Mouse (Mus musculus): ENCODE data around the gene Chrm3.
"Not testable (repeated sequence)": the region's sequence is repeated elsewhere in the genome, so short reads cannot be mapped to it uniquely, and the experiment has no call there.

The Chrm3 gene

GRCm38 (mm10) chr13:10360777-10361176 is at the start of gene Chrm3:
Gene Chrm3, minus strand, starts transcription at chr13:10360847.
- no peak for DNase-seq (ENCODE audit: low read depth, low spot score)

DNA sequence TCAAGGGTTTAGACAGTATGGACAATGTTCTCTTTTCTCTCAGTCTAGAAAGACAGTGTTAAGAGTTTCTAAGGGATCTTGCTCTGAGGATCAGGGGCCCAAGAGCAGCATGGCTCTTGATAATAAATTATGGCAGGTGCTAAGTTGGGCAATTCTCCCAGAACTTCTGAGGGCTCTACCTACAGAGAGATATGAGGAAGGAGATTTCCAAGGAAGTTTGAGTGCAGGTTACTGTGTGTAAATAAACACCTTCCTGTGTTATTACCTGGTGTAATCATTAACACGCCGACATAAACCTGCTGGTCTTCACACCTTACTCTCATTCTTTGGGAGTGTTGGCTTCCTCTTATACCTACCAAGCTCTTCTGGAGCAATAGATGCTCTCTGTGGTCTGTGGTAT is 33.7 kb upstream of the Chrm3 start:
- no peak for DNase-seq (ENCODE audit: low read depth, low spot score)

- not testable (repeated sequence) for DNase-seq (ENCODE audit: low read depth, low spot score)
These were observed 14.8 kb upstream of the Chrm3 start for GRCm38 (mm10) chr13:10375487-10375886.

DNA sequence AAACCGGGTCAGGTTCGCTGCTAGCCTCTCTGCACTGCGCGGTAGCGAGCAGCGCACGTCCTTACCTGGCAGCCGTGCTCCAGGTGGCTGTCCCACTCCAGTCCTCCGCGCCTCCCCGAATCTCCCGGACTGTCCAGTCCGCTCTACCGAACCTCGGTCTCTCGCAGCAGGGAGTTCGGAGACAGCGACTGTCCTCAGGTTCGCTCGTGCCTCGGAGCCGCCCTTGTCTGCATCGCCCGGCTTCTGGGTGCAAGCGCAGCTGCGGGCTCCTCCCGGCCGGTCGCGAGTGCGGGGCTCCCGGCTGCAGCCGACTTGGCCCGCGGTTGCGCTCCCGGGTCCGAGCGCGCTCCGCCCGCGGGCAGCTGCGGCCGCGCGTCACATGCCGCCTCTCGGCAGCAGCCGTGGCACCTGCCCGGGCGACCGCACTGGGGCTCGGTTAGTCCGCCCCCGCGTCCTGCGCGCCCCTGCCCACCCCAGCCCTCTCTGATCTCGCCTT is 400 bp downstream of the Chrm3 start:
- DNase-seq (ENCODE audit: low read depth, low spot score): no peak

DNA sequence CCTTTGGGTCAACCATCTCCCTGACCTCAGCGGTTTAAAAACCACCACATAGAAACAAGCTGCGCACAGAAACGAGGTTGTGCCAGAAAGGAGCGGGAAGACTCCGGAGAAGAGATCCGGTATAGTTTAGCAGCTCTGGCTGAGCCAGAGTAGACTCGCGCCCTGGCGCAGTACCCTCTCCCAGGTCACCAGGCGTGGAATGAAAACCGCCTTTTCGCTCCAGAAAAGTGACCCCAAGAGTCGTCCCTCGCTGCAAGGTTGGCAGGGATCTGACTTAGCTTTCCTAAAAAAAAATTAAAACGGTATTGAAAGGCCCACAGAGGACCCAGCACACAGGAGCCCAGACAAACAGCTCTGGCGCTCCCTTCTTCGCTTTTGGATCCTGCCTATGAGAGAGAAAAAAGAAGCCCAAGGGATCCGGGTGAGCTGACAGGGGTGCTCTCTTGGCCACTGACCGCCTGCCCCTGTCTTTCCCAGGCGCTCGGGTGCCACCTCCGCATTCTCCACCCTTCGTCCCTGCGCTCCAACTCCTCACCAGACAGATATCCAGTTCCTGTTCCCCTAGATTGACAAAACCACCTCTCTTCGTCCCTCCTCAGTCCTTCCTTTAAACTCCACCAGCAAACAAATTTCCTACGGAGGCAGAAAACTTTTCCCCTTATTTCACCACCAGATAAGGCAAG is 990 bp downstream of the Chrm3 start:
- DNase-seq (ENCODE audit: low read depth, low spot score): no peak

DNA sequence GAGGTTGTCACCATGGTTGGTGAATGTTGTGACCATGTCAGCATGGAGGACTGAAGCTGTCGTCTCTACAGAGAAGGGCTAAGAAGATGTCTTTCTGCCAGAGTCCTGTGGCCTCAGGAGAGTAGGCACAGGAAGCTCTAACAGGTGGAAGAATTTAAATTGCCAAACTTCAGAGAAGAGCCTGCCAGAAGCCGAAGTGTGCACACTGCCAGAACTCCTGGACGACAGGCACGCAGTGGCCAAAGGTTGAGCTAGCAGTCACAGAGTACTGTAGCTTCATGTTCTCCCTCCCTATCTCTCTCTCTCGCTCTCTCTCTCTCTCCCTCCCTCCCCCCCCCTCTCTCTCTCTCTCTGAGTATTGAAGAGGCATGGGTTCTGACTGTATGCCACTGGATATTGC is 4.9 kb downstream of the Chrm3 start:
- no peak for DNase-seq (ENCODE audit: low read depth, low spot score)

DNA sequence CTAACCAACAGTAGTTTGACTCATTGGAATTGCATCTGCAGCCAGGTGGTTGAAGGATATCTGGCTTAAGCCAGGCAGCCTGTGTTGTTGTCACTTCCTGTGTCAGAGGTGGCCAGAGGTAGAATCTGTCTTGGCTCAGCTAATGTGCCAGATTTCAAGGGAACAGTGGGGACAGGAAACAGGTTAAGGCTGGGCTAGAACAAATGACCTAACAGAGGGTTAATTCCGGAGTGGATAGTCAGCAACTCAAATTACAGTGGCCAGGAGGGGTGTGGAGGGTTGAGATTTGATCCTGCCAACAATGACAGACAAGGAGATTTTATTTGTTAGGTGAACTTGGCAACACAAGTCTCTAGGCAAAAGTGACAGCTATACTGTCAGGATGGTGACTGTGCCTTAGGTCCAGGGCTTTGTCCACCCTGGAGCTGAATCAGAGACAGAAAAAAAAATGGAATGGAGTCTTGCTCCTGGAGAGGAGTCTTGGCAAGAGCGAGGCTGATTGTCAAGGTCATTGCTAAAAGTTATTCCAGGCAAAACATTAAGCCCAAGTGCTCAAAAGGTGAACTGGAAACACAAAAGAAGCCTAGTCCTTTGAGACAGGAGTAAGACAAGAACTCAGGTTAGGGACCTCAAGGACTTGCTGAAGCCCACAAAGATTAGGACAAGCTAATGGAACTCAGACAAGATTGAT is 5.6 kb downstream of the Chrm3 start:
- no peak for DNase-seq (ENCODE audit: low read depth, low spot score)

GRCm38 (mm10) chr13:10352141-10352540 is 8.5 kb downstream of the Chrm3 start:
- no peak for DNase-seq (ENCODE audit: low read depth, low spot score)

DNA sequence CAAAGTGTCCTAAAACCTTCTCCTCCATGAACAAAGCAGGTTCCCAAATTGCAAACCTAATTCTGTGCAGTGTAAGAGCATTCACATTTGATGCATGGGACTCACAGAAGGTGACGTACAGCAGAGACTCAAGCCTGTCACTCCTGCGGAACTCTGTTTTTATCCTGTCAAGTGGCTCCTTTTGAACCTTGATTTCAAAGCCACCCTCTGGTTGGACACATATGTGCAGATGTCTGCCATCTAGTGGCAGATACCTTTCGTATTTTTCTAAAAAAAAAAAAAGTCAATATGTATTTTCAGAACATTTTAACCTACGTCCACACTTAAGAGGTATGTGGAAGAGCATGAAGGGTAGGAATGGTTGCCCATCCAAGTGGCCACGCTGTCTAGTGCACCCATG is 16.3 kb downstream of the Chrm3 start:
- DNase-seq (ENCODE audit: low read depth, low spot score): no peak

GRCm38 (mm10) chr13:10335558-10335957 is 25.1 kb downstream of the Chrm3 start:
- no peak for DNase-seq (ENCODE audit: low read depth, low spot score)

- DNase-seq (ENCODE audit: low read depth, low spot score): no peak
These were observed 27.9 kb downstream of the Chrm3 start for GRCm38 (mm10) chr13:10332762-10333161.

- DNase-seq (ENCODE audit: low read depth, low spot score): no peak
These were observed 50.8 kb downstream of the Chrm3 start for GRCm38 (mm10) chr13:10309811-10310210.

GRCm38 (mm10) chr13:10295160-10295559 is 65.5 kb downstream of the Chrm3 start:
- no peak for DNase-seq (ENCODE audit: low read depth, low spot score)

DNA sequence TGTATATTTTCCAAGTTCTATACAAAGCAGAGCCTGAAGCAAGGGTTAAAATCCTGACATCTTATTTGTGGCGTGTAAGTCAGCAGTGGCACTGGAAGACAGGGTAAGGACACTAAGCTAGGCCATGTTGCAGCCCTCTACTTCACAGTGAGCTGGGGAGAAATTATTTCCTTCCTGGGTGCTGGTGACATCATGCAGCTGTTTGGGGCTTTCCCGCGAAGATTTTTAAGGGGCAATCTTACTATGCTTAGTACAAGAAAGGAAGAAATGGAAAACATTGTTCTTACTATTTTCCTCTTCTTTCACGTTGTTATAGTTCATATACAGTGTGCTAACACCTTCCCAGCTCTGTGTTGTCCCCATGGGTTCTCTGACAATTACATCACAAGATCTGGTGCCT is 76.3 kb downstream of the Chrm3 start:
- DNase-seq (ENCODE audit: low read depth, low spot score): no peak

DNA sequence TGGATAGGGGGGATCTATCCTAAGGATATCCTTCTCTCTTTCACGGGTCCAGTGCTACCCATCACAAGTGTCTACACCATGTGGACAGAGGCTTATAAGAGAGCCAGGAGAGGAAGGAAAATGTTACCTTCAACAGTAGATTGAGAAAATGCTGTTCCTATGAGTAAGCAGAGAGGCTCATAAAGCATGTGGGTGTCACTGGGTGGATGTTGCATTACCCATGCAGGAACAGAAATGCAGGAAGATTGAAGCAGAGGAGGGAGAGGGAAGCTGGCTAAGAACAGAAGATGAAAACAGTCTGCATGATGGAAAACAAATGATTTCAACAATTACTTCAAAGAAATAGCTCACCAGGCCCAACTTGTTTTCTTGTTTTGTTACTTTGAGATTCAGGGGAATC is 85.7 kb downstream of the Chrm3 start:
- no peak for DNase-seq (ENCODE audit: low read depth, low spot score)

- DNase-seq (ENCODE audit: low read depth, low spot score): no peak
These were observed 96.9 kb downstream of the Chrm3 start for GRCm38 (mm10) chr13:10263784-10264183.

DNA sequence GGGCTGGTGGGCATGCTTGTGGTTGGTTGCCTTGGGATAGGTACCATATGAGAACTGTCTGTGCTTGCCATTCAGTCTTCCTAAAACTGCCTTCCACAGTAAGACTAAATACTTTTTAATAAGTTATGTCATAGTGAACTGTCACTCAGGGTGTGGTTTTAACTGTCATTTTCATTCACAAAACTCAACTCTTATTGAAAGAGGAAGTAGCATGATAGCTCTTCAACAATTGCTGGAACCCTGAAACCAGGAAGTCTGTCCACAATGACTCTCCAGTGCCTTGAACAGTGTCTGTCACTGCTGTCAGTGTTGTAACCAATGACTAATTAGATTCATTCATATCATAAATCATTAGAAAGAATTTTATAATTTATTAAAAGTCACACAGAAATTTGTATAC is 107.6 kb downstream of the Chrm3 start:
- DNase-seq (ENCODE audit: low read depth, low spot score): no peak

DNA sequence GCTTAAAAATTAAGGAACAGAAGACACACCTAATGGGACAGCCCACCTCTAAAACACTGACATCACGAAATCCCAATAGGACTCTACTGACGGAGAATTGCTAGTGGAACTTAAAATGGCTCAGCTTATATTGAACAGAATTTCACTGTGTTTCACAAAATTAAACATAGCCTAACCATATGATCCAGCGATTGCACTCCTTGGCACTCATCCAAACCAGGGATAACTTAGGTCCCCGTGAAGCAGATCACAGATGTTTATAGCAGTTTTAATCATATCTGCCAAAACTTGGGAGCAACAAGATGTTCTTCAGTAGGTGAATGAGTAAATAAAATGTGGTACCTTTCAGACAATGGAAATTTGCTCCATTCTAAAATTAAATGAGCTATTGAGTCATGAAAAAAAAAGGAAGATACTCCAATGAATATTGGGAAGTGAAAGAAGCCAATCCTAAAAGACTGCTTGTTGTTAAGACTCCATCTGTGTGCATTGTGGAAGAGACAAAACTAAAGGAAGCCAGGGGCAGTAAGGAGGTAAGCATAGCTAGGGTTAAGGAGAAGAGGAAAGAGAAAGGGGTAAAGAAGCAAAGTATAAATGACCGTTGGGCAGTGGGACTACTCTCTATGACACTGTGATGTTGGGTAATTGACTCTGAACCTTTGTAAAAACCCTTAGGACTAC is 109.0 kb downstream of the Chrm3 start:
- no peak for DNase-seq (ENCODE audit: low read depth, low spot score)

DNA sequence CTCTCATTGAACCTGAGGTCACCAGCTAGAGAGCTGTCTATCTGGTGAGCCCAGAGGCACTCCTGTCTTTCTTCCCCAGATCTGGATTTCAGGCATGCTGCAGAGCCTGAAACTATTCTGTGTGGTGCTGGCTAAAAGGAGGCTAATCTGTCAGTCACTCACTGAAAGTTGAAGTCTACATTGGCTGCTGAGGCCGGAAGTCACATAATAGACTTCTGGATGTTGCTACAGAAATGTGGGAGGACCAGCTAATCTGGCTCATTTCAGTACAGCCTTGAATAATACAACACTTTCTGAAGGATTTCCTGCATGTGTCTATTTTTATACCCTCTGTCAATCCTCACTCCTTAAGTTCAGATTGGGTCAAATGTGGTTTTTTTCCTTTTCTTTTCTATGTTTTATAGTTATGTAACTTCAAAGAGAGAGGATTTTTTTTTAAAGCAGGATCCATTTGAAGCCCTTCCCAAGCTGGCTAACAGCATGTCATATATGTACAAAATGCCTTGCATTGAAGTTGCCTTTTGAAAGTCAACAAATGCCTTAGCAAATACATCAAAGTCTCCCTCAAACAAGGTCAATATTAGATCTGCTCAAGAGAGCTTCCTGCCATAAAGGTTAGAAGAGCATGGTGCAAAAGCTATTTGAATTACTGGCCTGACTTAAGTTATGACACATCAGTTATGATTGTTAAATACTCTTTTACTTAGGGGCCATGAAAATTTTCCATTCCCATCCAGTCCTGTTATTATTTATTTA is 116.2 kb downstream of the Chrm3 start:
- DNase-seq (ENCODE audit: low read depth, low spot score): no peak

- no peak for DNase-seq (ENCODE audit: low read depth, low spot score)
These were observed 120.4 kb downstream of the Chrm3 start for GRCm38 (mm10) chr13:10240238-10240637.

DNA sequence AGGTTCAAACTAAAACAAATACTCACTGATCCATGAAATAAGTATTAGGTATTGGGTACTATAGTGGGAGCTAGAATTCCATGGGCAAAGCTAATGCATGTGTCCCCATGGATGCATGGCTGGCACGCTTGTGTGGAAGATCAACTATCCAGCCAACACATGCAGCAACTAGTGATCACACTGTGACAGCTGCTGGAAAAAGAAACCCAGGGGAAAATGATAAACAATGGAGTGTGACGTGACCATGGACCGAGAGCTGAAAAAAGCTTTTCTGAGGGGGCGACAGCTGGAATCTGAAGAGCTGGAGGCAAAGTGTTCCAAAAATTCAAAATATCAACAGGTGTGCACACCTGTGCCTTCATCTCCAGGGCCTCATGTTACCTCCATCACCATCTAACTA is 120.8 kb downstream of the Chrm3 start:
- DNase-seq (ENCODE audit: low read depth, low spot score): no peak

- DNase-seq (ENCODE audit: low read depth, low spot score): no peak
These were observed 123.0 kb downstream of the Chrm3 start for GRCm38 (mm10) chr13:10237616-10238015.

All from WW6 (cell line).